Mouse (Mus musculus): ENCODE data around the gene Adgra3.

- TF ChIP-seq POLR2A (IDR thresholded peaks at IDR 0.05; ENCODE audit: borderline replicate concordance, insufficient read depth, low read length) (no peak), CTCF (IDR thresholded peaks at IDR 0.05; ENCODE audit: borderline replicate concordance, insufficient read depth, low read depth, low read length) (no peak)
These were observed 990 bp downstream of the Adgra3 start for GRCm38 (mm10) chr5:50057612-50058420.

Measured in cerebellum, adult 2 months (tissue).